Mouse (Mus musculus): ENCODE measurements around the gene Scgb2b21. TPM values are rescaled to one million over a fixed set of nuclear protein-coding genes. Genes with fewer than 3 reads are reported as not detected.
"Not testable (repeated sequence)": the region's sequence is repeated elsewhere in the genome, so short reads cannot be mapped to it uniquely, and the experiment has no call there.

The Scgb2b21 gene
- not detected in 2 replicates for polyA plus RNA-seq (2014; fragmentation: Nextera tagmentation; extraction: Ambion mirVana)

DNA sequence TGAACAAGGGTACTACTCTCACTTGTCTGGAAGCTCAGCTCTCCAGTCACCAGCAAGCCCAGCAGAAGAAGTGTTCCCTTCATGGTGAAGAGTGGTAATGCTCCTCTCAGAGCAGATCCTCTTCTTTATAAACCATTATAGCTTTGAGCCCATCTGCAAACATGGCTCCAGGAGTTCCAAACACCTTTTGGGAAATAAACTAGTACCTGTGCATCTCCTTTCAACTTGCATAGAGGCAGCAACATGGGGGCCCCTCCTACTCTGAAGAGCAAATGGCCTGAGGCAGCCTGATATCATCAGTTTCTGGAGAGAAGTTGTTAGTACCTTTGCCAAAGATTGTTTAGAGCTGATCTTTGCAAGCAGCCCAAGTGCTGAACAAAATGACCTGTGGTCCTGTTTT lies at the start of gene Scgb2b21:
TSS of gene Scgb2b21 (minus strand) at position 101 of the 400 bp plus-strand sequence.
- DNase-seq (ENCODE audit: low spot score), result no peak
- no peak within 1 kb of the TSS for H3K4me3 ChIP-seq (replicated peaks; ENCODE audit: low read length)
- H3K9me3 ChIP-seq (ENCODE audit: control insufficient read depth, low read length), result peaks cover 58% of the 10 kb centered on the region
- no peak within 1 kb of the TSS for H3K27ac ChIP-seq
- no peak for ATAC-seq (ENCODE audit: low FRiP score)
- no peak within 1 kb of the TSS for H3K4me2 ChIP-seq (replicated peaks)
- no peaks in the 10 kb centered on the region for H3K36me3 ChIP-seq (replicated peaks; ENCODE audit: control insufficient read depth, insufficient read depth)
- H3K4me1 ChIP-seq (replicated peaks; ENCODE audit: control insufficient read depth, insufficient read depth, low read length), result no peaks in the 10 kb centered on the region
- no peak within 1 kb of the TSS for H3K9ac ChIP-seq
- no peaks in the 10 kb centered on the region for H3K27me3 ChIP-seq (ENCODE audit: control insufficient read depth, insufficient read depth, low read length)

DNA sequence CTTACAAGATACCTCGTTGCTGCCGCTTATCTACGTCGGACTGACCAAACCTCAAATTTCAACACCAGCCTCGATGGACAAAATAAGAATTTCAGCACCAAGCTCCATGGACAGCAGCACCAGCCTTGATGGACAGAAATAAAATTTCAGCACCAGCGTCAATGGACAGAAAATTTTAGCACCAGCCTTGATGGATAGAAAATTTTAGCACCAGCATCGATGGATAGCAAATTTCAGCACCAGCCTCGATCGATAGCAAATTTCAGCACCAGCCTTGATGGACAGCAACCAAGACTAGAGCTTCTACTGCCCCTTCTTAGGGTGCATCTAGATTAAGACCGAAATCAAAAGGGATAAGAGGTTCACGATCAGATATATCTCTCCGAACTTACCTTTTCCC lies 23.2 kb upstream of the Scgb2b21 start:
- not testable (repeated sequence) for H3K4me2 ChIP-seq (replicated peaks); H3K27ac ChIP-seq; ATAC-seq (ENCODE audit: low FRiP score); H3K4me1 ChIP-seq (replicated peaks; ENCODE audit: control insufficient read depth, insufficient read depth, low read length); H3K9ac ChIP-seq; H3K36me3 ChIP-seq (replicated peaks; ENCODE audit: control insufficient read depth, insufficient read depth); H3K27me3 ChIP-seq (ENCODE audit: control insufficient read depth, insufficient read depth, low read length); DNase-seq (ENCODE audit: low spot score); H3K4me3 ChIP-seq (replicated peaks; ENCODE audit: low read length)
- 92% methylated on average over 12 of the region's 12 CpGs for WGBS
- H3K9me3 ChIP-seq (ENCODE audit: control insufficient read depth, low read length), result peaks cover 35% of the 10 kb centered on the region; the same call in 1 of the 2 replicates

Other genes starting within 250 kb of the Scgb2b21 start
- gene Scgb2b19, start 240.1 kb downstream of the Scgb2b21 start, polyA plus RNA-seq (2014; fragmentation: Nextera tagmentation; extraction: Ambion mirVana), result not detected in 2 replicates
- not detected in 2 replicates for gene Scgb1b19, start 233.2 kb downstream of the Scgb2b21 start, polyA plus RNA-seq (2014; fragmentation: Nextera tagmentation; extraction: Ambion mirVana)
- not detected in 2 replicates for gene Scgb2b20, start 154.1 kb downstream of the Scgb2b21 start, polyA plus RNA-seq (2014; fragmentation: Nextera tagmentation; extraction: Ambion mirVana)
- gene Scgb1b20, start 147.2 kb downstream of the Scgb2b21 start, polyA plus RNA-seq (2014; fragmentation: Nextera tagmentation; extraction: Ambion mirVana), result not detected in 2 replicates
- not detected in 2 replicates for gene Scgb2b24, start 218.9 kb upstream of the Scgb2b21 start, polyA plus RNA-seq (2014; fragmentation: Nextera tagmentation; extraction: Ambion mirVana)
- gene Scgb1b24, start 223.3 kb upstream of the Scgb2b21 start, polyA plus RNA-seq (2014; fragmentation: Nextera tagmentation; extraction: Ambion mirVana), result not detected in 2 replicates

Data from hindbrain, embryonic 14.5 days (tissue).